Mouse (Mus musculus) effector memory CD4-positive, alpha-beta T cell, adult 7 months (primary cell): ENCODE data around the gene Cdh4. TPM values are rescaled to one million over a fixed set of nuclear protein-coding genes. Genes with fewer than 3 reads are reported as not detected.

Source experiments
- polyA plus RNA-seq: library from polyadenylated mRNA; unstranded; fragments of 100-300 nt; shearing (Covaris generic); gene quantifications from one replicate; pipeline ENCODE4 v1.2.1, GENCODE M21; 2017

Cdh4 gene
- 0.12 TPM for polyA plus RNA-seq

GRCm38 (mm10) chr2:179442191-179442540 lies at the start of gene Cdh4:
TSS of gene Cdh4 (plus strand) at chr2:179442431.

